Mouse (Mus musculus): ENCODE results near the gene Krt16.

DNA sequence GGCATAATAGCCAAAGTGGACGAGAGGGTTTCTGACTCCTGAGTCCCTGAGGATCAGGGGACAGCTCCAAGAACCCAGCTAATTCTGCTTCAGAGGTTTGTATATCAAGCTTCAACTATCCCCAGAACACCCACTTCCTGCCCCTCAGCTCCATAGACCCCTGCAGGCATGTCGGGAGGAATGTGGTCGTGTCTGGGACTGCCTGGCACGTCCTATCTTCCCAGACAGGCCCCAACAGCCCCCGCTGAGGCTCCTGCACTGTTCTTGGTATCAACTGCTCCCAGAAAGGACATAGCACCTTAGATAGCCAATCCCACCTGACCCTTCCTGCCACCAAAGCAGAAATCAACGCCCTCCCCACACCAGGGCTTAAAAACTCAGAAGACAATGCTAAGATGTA is 40.2 kb downstream of the Krt16 start:
- TF ChIP-seq CTCF (IDR thresholded peaks at IDR 0.05; ENCODE audit: control insufficient read depth, insufficient read depth, insufficient read length) (no peak), MYOG (IDR thresholded peaks at IDR 0.05; ENCODE audit: control insufficient read depth, extremely low read depth, insufficient read length) (no peak), MYOD1 (IDR thresholded peaks at IDR 0.05; ENCODE audit: control insufficient read depth, insufficient read length, low read depth) (no peak), USF1 (IDR thresholded peaks at IDR 0.05; ENCODE audit: low read depth) (no peak), CEBPB (IDR thresholded peaks at IDR 0.05; ENCODE audit: low read depth) (no peak)

All from C2C12 (cell line).